Mouse (Mus musculus): ENCODE results near the gene Dmrt1. TPM values are rescaled to one million over a fixed set of nuclear protein-coding genes. Genes with fewer than 3 reads are reported as not detected.

The Dmrt1 gene
- total and polyA plus RNA-seq, 2 experiments from 2014 or later, result not detected

DNA sequence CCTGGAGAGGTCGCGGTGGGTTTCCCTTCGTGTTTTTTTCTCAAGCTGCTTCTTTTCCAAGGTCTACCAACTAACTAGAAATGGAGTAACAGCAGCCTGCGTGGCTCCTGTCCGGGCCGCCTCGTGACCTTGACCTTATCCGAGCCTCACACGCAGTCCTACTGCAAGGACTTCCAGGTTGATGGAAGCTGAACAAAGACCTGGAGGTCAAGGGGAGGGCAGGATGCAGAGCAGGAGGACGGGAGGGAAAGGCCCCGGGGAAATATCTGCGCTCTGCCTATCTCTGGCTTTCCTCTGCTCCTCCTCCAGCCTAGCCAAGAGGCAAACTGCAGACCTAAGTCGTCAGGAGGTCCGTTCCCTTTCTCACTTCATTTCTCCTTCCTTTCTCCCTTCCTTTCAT is 18.9 kb upstream of the Dmrt1 start:
- no peaks in the 10 kb centered on the region for H3K27me3 ChIP-seq (ENCODE audit: insufficient read depth, low read length)
- no peaks in the 10 kb centered on the region for H3K9me3 ChIP-seq (ENCODE audit: low read length)
- no peak overlapping the region for H3K4me2 ChIP-seq (ENCODE audit: low read depth)
- H3K9ac ChIP-seq, result no peak overlapping the region
- no peak overlapping the region for H3K27ac ChIP-seq (ENCODE audit: low read depth, low read length)
- ATAC-seq (no peak), DNase-seq (no peak)
- H3K4me1 ChIP-seq (ENCODE audit: insufficient read depth), result no peaks in the 10 kb centered on the region
- TF ChIP-seq CTCF (IDR thresholded peaks at IDR 0.05; ENCODE audit: low read depth), result no peak
- no peak overlapping the region for H3K4me3 ChIP-seq (ENCODE audit: low read depth, low read length)
- H3K36me3 ChIP-seq (ENCODE audit: insufficient read depth), result no peaks in the 10 kb centered on the region
- 32% methylated on average over 14 of the region's 14 CpGs for WGBS

DNA sequence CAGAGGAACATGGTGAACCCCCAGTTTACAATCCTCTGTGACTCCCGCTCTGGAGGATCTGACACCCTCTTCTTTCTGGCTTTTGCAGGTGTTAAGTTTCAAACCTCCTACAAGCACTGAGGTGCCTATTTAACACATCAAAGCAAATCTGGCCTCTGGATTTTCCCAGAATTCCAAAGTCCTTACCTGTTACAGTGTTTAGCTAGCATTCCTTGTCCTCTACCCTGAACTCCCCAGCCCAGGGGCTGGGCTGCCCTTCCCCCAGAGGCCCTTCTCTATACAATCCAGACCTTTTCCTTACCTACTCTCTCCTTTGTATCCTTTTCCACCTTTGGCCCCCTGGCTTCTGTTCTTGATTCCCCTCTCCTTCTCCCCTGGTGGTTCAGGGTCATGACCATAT is 18.1 kb upstream of the Dmrt1 start:
- H3K36me3 ChIP-seq (ENCODE audit: insufficient read depth), result no peaks in the 10 kb centered on the region
- no peaks in the 10 kb centered on the region for H3K27me3 ChIP-seq (ENCODE audit: insufficient read depth, low read length)
- H3K9ac ChIP-seq, result no peak overlapping the region
- ATAC-seq (no peak), DNase-seq (no peak)
- H3K27ac ChIP-seq (ENCODE audit: low read depth, low read length), result no peak overlapping the region
- H3K4me2 ChIP-seq (ENCODE audit: low read depth), result no peak overlapping the region
- no peaks in the 10 kb centered on the region for H3K9me3 ChIP-seq (ENCODE audit: low read length)
- WGBS, result 51% methylated on average over 1 of the region's 1 CpGs
- H3K4me3 ChIP-seq (ENCODE audit: low read depth, low read length), result no peak overlapping the region
- no peaks in the 10 kb centered on the region for H3K4me1 ChIP-seq (ENCODE audit: insufficient read depth)
- no peak for TF ChIP-seq CTCF (IDR thresholded peaks at IDR 0.05; ENCODE audit: low read depth)

DNA sequence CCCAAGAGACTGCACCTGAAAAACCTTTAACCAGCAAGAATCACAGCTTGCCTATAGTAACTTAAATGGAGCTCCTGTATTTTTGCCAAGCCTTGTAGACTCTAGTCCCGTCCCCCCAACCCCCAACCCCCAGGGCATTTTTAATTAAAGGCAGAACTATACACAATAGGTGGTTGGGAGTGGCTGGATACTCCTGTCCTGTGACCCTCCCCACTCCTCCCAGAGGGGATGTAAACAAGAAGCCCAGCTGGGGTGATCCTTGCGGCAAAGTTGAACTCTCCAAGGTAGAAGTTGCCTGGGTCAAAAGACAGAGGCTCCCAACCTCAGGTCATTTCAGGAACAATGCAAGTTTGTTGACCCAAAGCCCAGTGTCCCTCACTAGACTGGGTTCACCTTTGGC is 16.9 kb upstream of the Dmrt1 start:
- no peak overlapping the region for H3K4me3 ChIP-seq (ENCODE audit: low read depth, low read length)
- 25% methylated on average over 2 of the region's 2 CpGs for WGBS
- H3K9me3 ChIP-seq (ENCODE audit: low read length), result no peaks in the 10 kb centered on the region
- no peak for DNase-seq
- no peaks in the 10 kb centered on the region for H3K4me1 ChIP-seq (ENCODE audit: insufficient read depth)
- no peak overlapping the region for H3K9ac ChIP-seq
- H3K27me3 ChIP-seq (ENCODE audit: insufficient read depth, low read length), result no peaks in the 10 kb centered on the region
- H3K4me2 ChIP-seq (ENCODE audit: low read depth), result no peak overlapping the region
- no peaks in the 10 kb centered on the region for H3K36me3 ChIP-seq (ENCODE audit: insufficient read depth)
- ATAC-seq, result no peak
- no peak for TF ChIP-seq CTCF (IDR thresholded peaks at IDR 0.05; ENCODE audit: low read depth)
- H3K27ac ChIP-seq (ENCODE audit: low read depth, low read length), result no peak overlapping the region

DNA sequence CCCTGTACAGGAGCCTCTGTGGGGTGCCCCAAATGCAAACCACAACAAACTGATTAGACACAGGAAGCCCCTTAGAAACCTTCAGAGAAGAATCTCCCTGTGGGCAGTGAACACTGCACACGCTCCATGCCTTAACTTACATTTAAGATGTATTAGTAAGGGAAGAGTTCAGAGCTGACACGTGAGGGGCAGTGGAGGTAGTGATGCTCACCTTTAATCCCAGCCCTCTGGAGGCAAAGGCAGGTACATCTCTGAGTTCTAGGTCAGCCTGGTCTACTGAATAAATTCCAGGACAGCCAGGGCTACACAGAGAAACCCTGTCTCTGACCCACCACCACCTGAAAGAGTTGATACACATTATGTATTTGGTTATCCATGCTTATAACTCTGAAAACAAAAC is 15.9 kb upstream of the Dmrt1 start:
- no peak for ATAC-seq
- 50% methylated on average over 2 of the region's 2 CpGs for WGBS
- no peak for TF ChIP-seq CTCF (IDR thresholded peaks at IDR 0.05; ENCODE audit: low read depth)

DNA sequence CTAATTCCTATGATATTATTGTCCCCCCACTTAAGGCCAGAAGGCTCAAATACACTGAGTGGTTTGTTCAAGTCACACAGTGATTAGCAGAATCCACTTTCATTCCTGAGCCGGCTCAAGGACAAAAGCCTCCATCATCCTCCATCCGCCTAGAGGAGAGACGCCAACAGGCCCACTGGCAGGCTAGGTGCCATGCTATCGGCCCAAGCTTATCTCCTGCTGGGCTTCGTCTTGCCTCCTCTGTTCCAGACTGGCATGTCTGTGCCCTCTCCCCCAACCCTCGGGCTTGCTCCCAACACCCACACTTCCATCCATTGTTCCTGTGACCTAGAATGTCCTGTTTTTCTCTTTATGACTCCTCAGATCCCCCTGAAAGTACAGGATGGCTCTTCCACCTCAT is 8.0 kb upstream of the Dmrt1 start:
- Histone ChIP-seq H3K27ac (ENCODE audit: low read depth, low read length) (no peak overlapping the region), H3K9me3 (ENCODE audit: low read length) (no peaks in the 10 kb centered on the region), H3K27me3 (ENCODE audit: insufficient read depth, low read length) (no peaks in the 10 kb centered on the region), H3K9ac (no peak overlapping the region), H3K4me1 (ENCODE audit: insufficient read depth) (no peaks in the 10 kb centered on the region), H3K4me2 (ENCODE audit: low read depth) (no peak overlapping the region), H3K36me3 (ENCODE audit: insufficient read depth) (no peaks in the 10 kb centered on the region), H3K4me3 (ENCODE audit: low read depth, low read length) (no peak overlapping the region)
- TF ChIP-seq CTCF (IDR thresholded peaks at IDR 0.05; ENCODE audit: low read depth), result no peak
- DNase-seq (no peak), ATAC-seq (no peak)
- WGBS, result 63% methylated on average over 6 of the region's 6 CpGs

More for the DNA sequence above, 15.9 kb upstream of the Dmrt1 start:
- no peak overlapping the region for H3K9ac ChIP-seq
- H3K4me2 ChIP-seq (ENCODE audit: low read depth), result no peak overlapping the region
- DNase-seq, result no peak
- no peaks in the 10 kb centered on the region for H3K4me1 ChIP-seq (ENCODE audit: insufficient read depth)
- H3K4me3 ChIP-seq (ENCODE audit: low read depth, low read length), result no peak overlapping the region
- H3K27me3 ChIP-seq (ENCODE audit: insufficient read depth, low read length), result no peaks in the 10 kb centered on the region
- H3K9me3 ChIP-seq (ENCODE audit: low read length), result no peaks in the 10 kb centered on the region
- no peak overlapping the region for H3K27ac ChIP-seq (ENCODE audit: low read depth, low read length)
- no peaks in the 10 kb centered on the region for H3K36me3 ChIP-seq (ENCODE audit: insufficient read depth)

DNA sequence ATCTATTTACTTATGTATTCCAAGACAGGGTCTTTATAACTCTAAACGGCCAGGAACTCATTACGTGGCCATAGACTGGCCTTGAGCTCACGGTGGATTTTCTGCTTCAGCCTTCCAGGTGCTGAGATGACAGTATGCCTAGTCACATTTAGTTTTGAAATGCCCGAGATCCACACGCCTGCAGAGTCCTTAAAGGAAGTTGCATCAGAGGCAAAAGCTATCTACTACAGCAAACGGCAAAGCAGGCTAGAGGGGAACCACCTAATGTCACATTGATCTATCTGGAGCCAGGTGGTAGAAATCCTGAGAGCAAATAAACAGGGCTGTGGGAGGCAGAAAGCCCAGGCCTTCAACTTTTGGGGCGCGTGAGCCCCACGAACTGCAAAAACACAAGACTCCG is 540 bp upstream of the Dmrt1 start:
- Histone ChIP-seq H3K9me3 (ENCODE audit: low read length) (no peaks in the 10 kb centered on the region), H3K9ac (no peak overlapping the region), H3K27ac (ENCODE audit: low read depth, low read length) (no peak overlapping the region), H3K4me1 (ENCODE audit: insufficient read depth) (peaks cover 9% of the 10 kb centered on the region; the same call in 1 of the 2 replicates), H3K4me2 (ENCODE audit: low read depth) (no peak overlapping the region), H3K4me3 (ENCODE audit: low read depth, low read length) (no peak overlapping the region), H3K36me3 (ENCODE audit: insufficient read depth) (no peaks in the 10 kb centered on the region), H3K27me3 (ENCODE audit: insufficient read depth, low read length) (peaks cover 49% of the 10 kb centered on the region)
- DNase-seq, result no peak
- WGBS, result 37% methylated on average over 10 of the region's 10 CpGs
- ATAC-seq, result no peak
- TF ChIP-seq CTCF (IDR thresholded peaks at IDR 0.05; ENCODE audit: low read depth), result no peak

DNA sequence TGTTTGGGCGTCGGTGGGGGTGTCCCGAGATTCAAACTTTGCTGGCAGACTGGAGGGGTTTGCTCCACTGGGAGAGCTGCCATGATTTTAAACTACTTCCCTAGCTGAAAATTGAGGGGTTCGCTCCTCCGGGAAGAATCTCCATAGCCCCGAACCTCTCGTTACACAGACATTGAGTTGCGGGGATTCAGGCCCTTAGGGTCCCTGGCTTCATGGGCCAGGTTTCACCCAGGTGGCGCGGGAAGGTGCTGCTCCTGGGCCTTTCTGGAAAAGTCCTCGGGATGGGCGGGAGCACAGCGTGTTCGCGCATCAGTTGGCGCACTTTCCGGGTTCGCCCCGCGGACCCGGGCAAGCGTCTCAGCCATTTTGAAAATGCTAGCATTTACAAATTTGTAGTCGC is 1.2 kb downstream of the Dmrt1 start:
- Histone ChIP-seq H3K27ac (ENCODE audit: low read depth, low read length) (no peak overlapping the region), H3K27me3 (ENCODE audit: insufficient read depth, low read length) (peaks cover 50% of the 10 kb centered on the region), H3K36me3 (ENCODE audit: insufficient read depth) (no peaks in the 10 kb centered on the region), H3K9ac (no peak overlapping the region), H3K9me3 (ENCODE audit: low read length) (no peaks in the 10 kb centered on the region), H3K4me3 (ENCODE audit: low read depth, low read length) (peak overlapping the region; percentile 18; the same call in 1 of the 2 replicates), H3K4me1 (ENCODE audit: insufficient read depth) (peaks cover 9% of the 10 kb centered on the region; the same call in 1 of the 2 replicates), H3K4me2 (ENCODE audit: low read depth) (peak overlapping the region; percentile 35)
- no peak for TF ChIP-seq CTCF (IDR thresholded peaks at IDR 0.05; ENCODE audit: low read depth)
- peak; percentile 31 for DNase-seq
- ATAC-seq, result no peak
- WGBS, result 2% methylated on average over 23 of the region's 23 CpGs
